ENCODE assay signal across 16 mouse cellular contexts in genomic region chr1:85680226-85680625, GRCm38 (mm10). TPM values are rescaled to one million over a fixed set of nuclear protein-coding genes. Genes with fewer than 3 reads are reported as not detected.
DNase-seq lines count a peak whose midpoint lies in the region; ATAC-seq lines count a peak whose summit lies in the region.
"Had no signal": no experiment of that assay in that cellular context is flagged by ENCODE, and none has a peak within 500 bp of the region (broad histone marks: within the 10 kb centered on the region; RNA-seq: fewer than 3 reads in every experiment).

No protein-coding gene starts in this region.

- ATAC-seq in limb, embryonic 11.5 days (ENCODE audit: insufficient number of reproducible peaks, low FRiP score, low TSS enrichment, low read depth): 0 out of 2 replicates have a peak, but pooled peaks have one; percentile 31
- no peak for ATAC-seq in hindbrain, embryonic 11.5 days (ENCODE audit: low FRiP score)
- ATAC-seq: forebrain, embryonic 14.5 days; hindbrain, embryonic 16.5 days; midbrain, embryonic 15.5 days had no signal

- no peaks in the 10 kb centered on the region for H3K36me3 ChIP-seq in limb, embryonic 11.5 days (ENCODE audit: control insufficient read depth, insufficient read depth, low read length)
- no peaks in the 10 kb centered on the region for H3K36me3 ChIP-seq in hindbrain, embryonic 11.5 days (ENCODE audit: control insufficient read depth, insufficient read depth, low read length)
- H3K36me3 ChIP-seq: heart, embryonic 13.5 days; liver, embryonic 13.5 days; midbrain, embryonic 15.5 days; neural tube, embryonic 15.5 days had no signal

- no peak overlapping the region for H3K9ac ChIP-seq in limb, embryonic 11.5 days (ENCODE audit: low read length)
- H3K9ac ChIP-seq in hindbrain, embryonic 11.5 days (ENCODE audit: low read depth, low read length): no peak overlapping the region
- H3K9ac ChIP-seq: heart, embryonic 13.5 days; liver, embryonic 13.5 days; midbrain, embryonic 15.5 days; neural tube, embryonic 15.5 days had no signal

- 51% methylated on average over 4 of the region's 4 CpGs for WGBS in limb, embryonic 11.5 days
- 67% methylated on average over 4 of the region's 4 CpGs for WGBS in hindbrain, embryonic 11.5 days

- no peak overlapping the region for H3K4me2 ChIP-seq in limb, embryonic 11.5 days (ENCODE audit: low read depth, severe bottlenecking)
- H3K4me2 ChIP-seq in hindbrain, embryonic 11.5 days (replicated peaks; ENCODE audit: low read depth, low read length): no peak overlapping the region
- H3K4me2 ChIP-seq: heart, embryonic 13.5 days; liver, embryonic 13.5 days; midbrain, embryonic 15.5 days; neural tube, embryonic 15.5 days had no signal

- no peak overlapping the region for H3K27ac ChIP-seq in limb, embryonic 11.5 days (replicated peaks; ENCODE audit: low read depth, low read length)
- no peak overlapping the region for H3K27ac ChIP-seq in hindbrain, embryonic 11.5 days (ENCODE audit: low read depth, low read length)
- H3K27ac ChIP-seq: heart, embryonic 13.5 days; layer of hippocampus, adult 2 months; liver, embryonic 13.5 days; midbrain, embryonic 15.5 days; neural tube, embryonic 15.5 days had no signal

- peak; percentile 22 for DNase-seq in kidney, postnatal 10 days
- DNase-seq in kidney, adult 11 months: no peak
- peak; percentile 12 for DNase-seq in ZHBTc4 (ENCODE audit: low read depth, low spot score)
- no peak for DNase-seq in limb, embryonic 11.5 days (ENCODE audit: low spot score)
- peak; percentile 45 for DNase-seq in thymus, postnatal 4 days
- no peak for DNase-seq in urinary bladder, postnatal 36 days (ENCODE audit: low spot score in 2 of 2)
- DNase-seq in hindbrain, embryonic 11.5 days (ENCODE audit: low spot score): no peak
- DNase-seq: cerebellum, adult 8-10 months; gastrocnemius, postnatal 14 days; liver, embryonic 13.5 days had no signal

- H3K4me3 ChIP-seq in limb, embryonic 11.5 days (ENCODE audit: low read depth, low read length): no peak overlapping the region
- no peak overlapping the region for H3K4me3 ChIP-seq in hindbrain, embryonic 11.5 days (ENCODE audit: low read depth, low read length)
- H3K4me3 ChIP-seq: heart, embryonic 13.5 days; layer of hippocampus, adult 2 months; liver, embryonic 13.5 days; midbrain, embryonic 15.5 days; neural tube, embryonic 15.5 days had no signal

- H3K27me3 ChIP-seq in limb, embryonic 11.5 days (ENCODE audit: control insufficient read depth, insufficient read depth, low read length): no peaks in the 10 kb centered on the region
- H3K27me3 ChIP-seq in hindbrain, embryonic 11.5 days (ENCODE audit: control insufficient read depth, insufficient read depth, low read length): no peaks in the 10 kb centered on the region
- H3K27me3 ChIP-seq: heart, embryonic 13.5 days; liver, embryonic 13.5 days; midbrain, embryonic 15.5 days; neural tube, embryonic 15.5 days had no signal

- no peaks in the 10 kb centered on the region for H3K4me1 ChIP-seq in limb, embryonic 11.5 days (ENCODE audit: control insufficient read depth, insufficient read depth, low read length)
- no peaks in the 10 kb centered on the region for H3K4me1 ChIP-seq in hindbrain, embryonic 11.5 days (replicated peaks; ENCODE audit: control insufficient read depth, insufficient read depth, low read length)
- H3K4me1 ChIP-seq: heart, embryonic 13.5 days; liver, embryonic 13.5 days; midbrain, embryonic 15.5 days; neural tube, embryonic 15.5 days had no signal

- no peaks in the 10 kb centered on the region; the same call in 1 of the 2 replicates for H3K9me3 ChIP-seq in limb, embryonic 11.5 days (ENCODE audit: control insufficient read depth, low read length)
- H3K9me3 ChIP-seq in hindbrain, embryonic 11.5 days (ENCODE audit: control insufficient read depth, low read length): no peaks in the 10 kb centered on the region
- H3K9me3 ChIP-seq: heart, embryonic 13.5 days; liver, embryonic 13.5 days; midbrain, embryonic 15.5 days; neural tube, embryonic 15.5 days had no signal

RNA-seq across cellular contexts. Expression of gene Sp100, which starts 30.4 kb away (rescaled TPM):
- 0.17 and 0.65 TPM in 2 replicates for polyA plus RNA-seq in limb, embryonic 11.5 days (2014; fragmentation: Nextera tagmentation; extraction: Ambion mirVana)
- polyA plus RNA-seq in hindbrain, embryonic 11.5 days (2014; fragmentation: Nextera tagmentation; extraction: Ambion mirVana): 0.95 and 1.0 TPM in 2 replicates

Comparison
In these comparisons a context has a peak if more than half of its experiments do, and no peak if none do; other contexts are left out.
1. DNase-seq: peak in kidney, postnatal 10 days (single experiment), ZHBTc4 (single experiment) and thymus, postnatal 4 days (single experiment); none in kidney, adult 11 months (single experiment), limb, embryonic 11.5 days (single experiment), urinary bladder, postnatal 36 days (0 of 2) and hindbrain, embryonic 11.5 days (single experiment).